In genomic region chr3:95629755-95630154, GRCm38 (mm10) we compare ENCODE assay signal across 12 mouse cellular contexts. TPM values are rescaled to one million over a fixed set of nuclear protein-coding genes. Genes with fewer than 3 reads are reported as not detected.
DNase-seq lines count a peak whose midpoint lies in the region; ATAC-seq lines count a peak whose summit lies in the region.
"Had no signal": no experiment of that assay in that cellular context is flagged by ENCODE, and none has a peak within 500 bp of the region (broad histone marks: within the 10 kb centered on the region; RNA-seq: fewer than 3 reads in every experiment).

No protein-coding gene starts in this region.

- WGBS in forebrain, embryonic 14.5 days: 83% methylated on average over 4 of the region's 4 CpGs
- WGBS in forebrain, embryonic 10.5 days: 90% methylated on average over 4 of the region's 4 CpGs

- no peak overlapping the region for H3K4me2 ChIP-seq in forebrain, embryonic 14.5 days (ENCODE audit: low read length)
- H3K4me2 ChIP-seq: hindbrain, embryonic 12.5 days; limb, embryonic 13.5 days had no signal

- no peak overlapping the region for H3K9ac ChIP-seq in forebrain, embryonic 14.5 days (ENCODE audit: low read length)
- H3K9ac ChIP-seq: hindbrain, embryonic 12.5 days; limb, embryonic 13.5 days had no signal

- H3K4me1 ChIP-seq in forebrain, embryonic 14.5 days (ENCODE audit: control insufficient read depth, insufficient read depth, low read length): peaks cover 7% of the 10 kb centered on the region
- peaks cover 14% of the 10 kb centered on the region for H3K4me1 ChIP-seq in forebrain, embryonic 10.5 days

- no peaks in the 10 kb centered on the region for H3K9me3 ChIP-seq in forebrain, embryonic 14.5 days (replicated peaks; ENCODE audit: control insufficient read depth, low read length)
- H3K9me3 ChIP-seq in forebrain, embryonic 10.5 days: no peaks in the 10 kb centered on the region
- H3K9me3 ChIP-seq: hindbrain, embryonic 12.5 days; limb, embryonic 13.5 days; midbrain, embryonic 10.5 days had no signal

- H3K36me3 ChIP-seq in forebrain, embryonic 14.5 days (ENCODE audit: control insufficient read depth, insufficient read depth, low read length): peaks cover 79% of the 10 kb centered on the region
- peaks cover 82% of the 10 kb centered on the region for H3K36me3 ChIP-seq in forebrain, embryonic 10.5 days (replicated peaks)

- no peaks in the 10 kb centered on the region for H3K27me3 ChIP-seq in forebrain, embryonic 14.5 days (replicated peaks; ENCODE audit: control insufficient read depth, insufficient read depth, low read length)
- H3K27me3 ChIP-seq in forebrain, embryonic 10.5 days (ENCODE audit: poor library complexity, severe bottlenecking): no peaks in the 10 kb centered on the region
- H3K27me3 ChIP-seq: hindbrain, embryonic 12.5 days; limb, embryonic 13.5 days had no signal

- peak; percentile 43 for DNase-seq in forebrain, embryonic 14.5 days (ENCODE audit: low spot score)
- no peak for DNase-seq in forebrain, embryonic 10.5 days (ENCODE audit: extremely low spot score, low spot score)
- peak; percentile 39 for DNase-seq in NIH3T3 (ENCODE audit: low read depth)
- DNase-seq in left cerebral cortex, postnatal 36 days (ENCODE audit: low spot score in 2 of 2): peak; percentile 72 to 73
- DNase-seq in kidney, adult 9 months: no peak
- DNase-seq in ovary, postnatal 10 days (ENCODE audit: low spot score): no peak

- ATAC-seq in forebrain, embryonic 14.5 days: no peak
- peak; percentile 71 for ATAC-seq in frontal cortex, adult (ENCODE audit: low TSS enrichment)
- no peak for ATAC-seq in granulocyte monocyte progenitor cell, adult 5-6 weeks (replicated peaks; ENCODE audit: poor library complexity, severe bottlenecking)

- H3K27ac ChIP-seq in forebrain, embryonic 14.5 days (ENCODE audit: low read depth, low read length): no peak overlapping the region
- H3K27ac ChIP-seq in forebrain, embryonic 10.5 days: no peak overlapping the region
- H3K27ac ChIP-seq: hindbrain, embryonic 12.5 days; limb, embryonic 13.5 days; midbrain, embryonic 10.5 days had no signal

- H3K4me3 ChIP-seq in forebrain, embryonic 14.5 days (ENCODE audit: low read depth, low read length): no peak overlapping the region
- no peak overlapping the region for H3K4me3 ChIP-seq in forebrain, embryonic 10.5 days
- H3K4me3 ChIP-seq: erythroblast, embryonic 14.5 days; hindbrain, embryonic 12.5 days; limb, embryonic 13.5 days; midbrain, embryonic 10.5 days had no signal

- intact Hi-C loops in left cerebral cortex, postnatal 36 days (cut with DNase I): no loop called here

RNA-seq across cellular contexts. Expression of gene Ensa, which starts 5.0 kb away (rescaled TPM):
- 97.2 and 106 TPM in 2 replicates for polyA plus RNA-seq in forebrain, embryonic 14.5 days (2014; fragmentation: Nextera tagmentation; extraction: Ambion mirVana)
- 85.8 and 86.5 TPM in 2 replicates for polyA plus RNA-seq in forebrain, embryonic 10.5 days (2016; fragmentation: Nextera tagmentation; extraction: Ambion mirVana)
- 100 to 1,000 TPM; 361 to 394 TPM for total RNA-seq in left cerebral cortex, postnatal 36 days (2021)
- 44.2 and 44.3 TPM in 2 replicates for total RNA-seq in granulocyte monocyte progenitor cell, adult 5-6 weeks (2014; fragmentation: Nextera tagmentation)
- 47.7 and 63.0 TPM in 2 replicates for total RNA-seq in granulocyte monocyte progenitor cell, adult 5-6 weeks (2017)

RNA-seq across cellular contexts. Expression of gene Mcl1, which starts 28.8 kb away (rescaled TPM):
- 50.3 and 50.8 TPM in 2 replicates for polyA plus RNA-seq in forebrain, embryonic 14.5 days (2014; fragmentation: Nextera tagmentation; extraction: Ambion mirVana)
- 42.1 and 42.9 TPM in 2 replicates for polyA plus RNA-seq in forebrain, embryonic 10.5 days (2016; fragmentation: Nextera tagmentation; extraction: Ambion mirVana)
- 10 to 100 TPM; 49.9 to 56.5 TPM for total RNA-seq in left cerebral cortex, postnatal 36 days (2021)
- 88.5 and 94.4 TPM in 2 replicates for total RNA-seq in granulocyte monocyte progenitor cell, adult 5-6 weeks (2014; fragmentation: Nextera tagmentation)
- total RNA-seq in granulocyte monocyte progenitor cell, adult 5-6 weeks (2017): 123 and 124 TPM in 2 replicates

RNA-seq across cellular contexts. Expression of gene Golph3l, which starts 41.0 kb away (rescaled TPM):
- 40.7 and 43.5 TPM in 2 replicates for polyA plus RNA-seq in forebrain, embryonic 14.5 days (2014; fragmentation: Nextera tagmentation; extraction: Ambion mirVana)
- 29.6 and 30.7 TPM in 2 replicates for polyA plus RNA-seq in forebrain, embryonic 10.5 days (2016; fragmentation: Nextera tagmentation; extraction: Ambion mirVana)
- total RNA-seq in left cerebral cortex, postnatal 36 days (2021): 10 to 100 TPM; 20.6 to 20.8 TPM
- total RNA-seq in granulocyte monocyte progenitor cell, adult 5-6 weeks (2014; fragmentation: Nextera tagmentation): 32.6 and 41.0 TPM in 2 replicates
- 48.4 and 54.8 TPM in 2 replicates for total RNA-seq in granulocyte monocyte progenitor cell, adult 5-6 weeks (2017)

RNA-seq across cellular contexts. Expression of gene Adamtsl4, which starts 58.0 kb away (rescaled TPM):
- 0.13 and 0.72 TPM in 2 replicates for polyA plus RNA-seq in forebrain, embryonic 14.5 days (2014; fragmentation: Nextera tagmentation; extraction: Ambion mirVana)
- 0.84 and 1.6 TPM in 2 replicates for polyA plus RNA-seq in forebrain, embryonic 10.5 days (2016; fragmentation: Nextera tagmentation; extraction: Ambion mirVana)
- total RNA-seq in left cerebral cortex, postnatal 36 days (2021): 1 to 10 TPM; 4.2 to 4.9 TPM
- 0.23 and 1.4 TPM in 2 replicates for total RNA-seq in granulocyte monocyte progenitor cell, adult 5-6 weeks (2014; fragmentation: Nextera tagmentation)
- 0.17 TPM in 1 of 2 replicates, not detected in the other for total RNA-seq in granulocyte monocyte progenitor cell, adult 5-6 weeks (2017)

Comparison
In these comparisons a context has a peak if more than half of its experiments do, and no peak if none do; other contexts are left out.
1. DNase-seq: peak in forebrain, embryonic 14.5 days (single experiment), NIH3T3 (single experiment) and left cerebral cortex, postnatal 36 days (2 of 2); none in forebrain, embryonic 10.5 days (single experiment), kidney, adult 9 months (single experiment) and ovary, postnatal 10 days (single experiment).
2. RNA of gene Ensa, which starts 5.0 kb away (total RNA-seq): 361 to 394 TPM in left cerebral cortex, postnatal 36 days; 44.2 to 63.0 TPM in granulocyte monocyte progenitor cell, adult 5-6 weeks; every median in the first group is over 4 times any median in the second.